Mouse (Mus musculus) limb, embryonic 11.5 days (tissue): ENCODE results near the gene Baz1b. TPM values are rescaled to one million over a fixed set of nuclear protein-coding genes. Genes with fewer than 3 reads are reported as not detected.

Experiments used
- ATAC-seq: fragments of 200-750 bp; cut with Nextera tagmentation; 2 replicates; pipeline ENCODE4 v1.8.0; 2017; ENCODE audit warnings: low read depth; ENCODE audit not compliant: insufficient number of reproducible peaks, low FRiP score, low TSS enrichment
- DNase-seq: peaks from one replicate; pipeline ENCODE4 v3.0.0-alpha.2; 2015; ENCODE audit warnings: low spot score
- H3K27ac ChIP-seq: fragments of 300-500 bp; sonication (generic); replicated peaks from 2 replicates; pipeline ENCODE4 v1.5.1; 2014; ENCODE audit warnings: low read depth, mild to moderate bottlenecking, low read length
- H3K27me3 ChIP-seq: fragments of 300-500 bp; sonication (generic); 2 replicates; pipeline ENCODE4 v1.6.1; 2014; ENCODE audit warnings: mild to moderate bottlenecking, low read length, mixed read lengths; ENCODE audit not compliant: control insufficient read depth, insufficient read depth
- H3K36me3 ChIP-seq: fragments of 300-500 bp; sonication (generic); 2 replicates; pipeline ENCODE4 v1.6.1; 2014; ENCODE audit warnings: mild to moderate bottlenecking, low read length, moderate library complexity, mixed read lengths; ENCODE audit not compliant: control insufficient read depth, insufficient read depth
- H3K4me1 ChIP-seq: fragments of 300-500 bp; sonication (generic); 2 replicates; pipeline ENCODE4 v1.6.1; 2014; ENCODE audit warnings: low read length, mixed read lengths; ENCODE audit not compliant: control insufficient read depth, insufficient read depth
- H3K4me2 ChIP-seq: fragments of 300-500 bp; sonication (generic); 2 replicates; pipeline ENCODE4 v1.6.1; 2014; ENCODE audit warnings: low read depth, mild to moderate bottlenecking, moderate library complexity; ENCODE audit not compliant: severe bottlenecking
- H3K4me3 ChIP-seq: fragments of 300-500 bp; sonication (generic); 2 replicates; pipeline ENCODE4 v1.5.1; 2014; ENCODE audit warnings: low read depth, low read length
- H3K9ac ChIP-seq: fragments of 300-500 bp; sonication (generic); 2 replicates; pipeline ENCODE4 v1.6.1; 2014; ENCODE audit warnings: mild to moderate bottlenecking, low read length
- H3K9me3 ChIP-seq: fragments of 300-500 bp; sonication (generic); 2 replicates; pipeline ENCODE4 v1.6.1; 2016; ENCODE audit warnings: low read length; ENCODE audit not compliant: control insufficient read depth
- WGBS: fragments of 180-500 bp; shearing (Covaris S2); extraction: QIAGEN DNeasy Blood & Tissue Kit; methylation state at CpG from one replicate; pipeline ENCODE4 v1.1.7; 2014; 5-methylcytosine and 5-hydroxymethylcytosine counted together
- polyA plus RNA-seq: library from polyadenylated mRNA; unstranded; fragments of >200 nt; fragmentation: Nextera tagmentation; extraction: Ambion mirVana; gene quantifications from 2 replicates; pipeline ENCODE4 v1.2.1, GENCODE M21; 2014

Gene Baz1b
- polyA plus RNA-seq, 1 experiment from 2014 or later = 71.5 TPM

DNA sequence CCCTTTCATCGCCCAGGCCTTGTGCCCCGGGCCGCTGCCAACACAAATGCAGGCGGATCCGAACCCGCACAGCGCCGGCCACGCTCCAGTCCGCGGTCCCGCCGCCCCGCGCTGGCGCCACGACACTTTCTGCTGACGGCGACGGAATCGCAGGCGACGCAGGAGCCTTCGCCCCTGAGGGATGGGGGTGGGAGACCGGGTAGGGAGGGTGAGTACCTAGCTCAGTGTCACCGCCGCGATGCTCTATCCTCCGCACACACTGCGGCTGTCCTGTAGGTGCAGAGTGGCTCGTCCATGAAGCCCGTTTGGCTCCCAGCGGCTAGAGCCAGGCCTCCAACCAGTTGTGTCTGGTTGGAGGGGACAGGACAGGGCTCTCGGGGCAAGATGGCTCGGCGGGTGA lies 89.5 kb downstream of the Baz1b start:
- peak; percentile 45 for DNase-seq
- H3K4me2 ChIP-seq = peak overlapping the region; percentile 48
- no peaks in the 10 kb centered on the region for H3K9me3 ChIP-seq
- ATAC-seq = no peak
- H3K27me3 ChIP-seq = no peaks in the 10 kb centered on the region; the same call in 1 of the 2 replicates
- 0 out of 2 replicates have a peak overlapping the region, but pooled peaks have one; percentile 22 for H3K27ac ChIP-seq
- peaks cover 16% of the 10 kb centered on the region for H3K4me1 ChIP-seq
- 2% methylated on average over 36 of the region's 36 CpGs for WGBS
- peak overlapping the region; percentile 52 for H3K9ac ChIP-seq
- H3K36me3 ChIP-seq = no peaks in the 10 kb centered on the region
- H3K4me3 ChIP-seq = peak overlapping the region; percentile 21

DNA sequence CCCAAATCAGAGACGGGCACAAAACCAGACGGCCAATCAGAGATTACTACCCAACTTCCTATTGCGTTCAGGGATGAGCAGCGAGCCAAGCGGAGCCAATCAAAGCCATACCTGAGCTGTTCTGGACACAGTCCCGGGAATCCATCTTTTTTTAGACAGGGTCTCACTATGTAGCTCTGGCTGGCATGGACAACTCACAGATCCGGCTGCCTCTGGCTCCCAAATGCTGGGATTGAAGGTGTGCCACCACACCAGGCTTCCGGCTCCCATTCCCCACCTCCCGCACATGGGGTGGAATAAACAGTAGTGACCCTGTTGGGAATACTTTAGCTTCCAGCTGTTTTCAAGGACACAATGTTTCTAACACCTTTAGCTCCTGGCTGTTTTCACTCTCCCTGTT lies 93.2 kb downstream of the Baz1b start:
- no peaks in the 10 kb centered on the region for H3K9me3 ChIP-seq
- no peak overlapping the region for H3K4me2 ChIP-seq
- H3K27ac ChIP-seq = no peak overlapping the region
- no peaks in the 10 kb centered on the region for H3K36me3 ChIP-seq
- ATAC-seq = no peak
- H3K4me1 ChIP-seq = peaks cover 10% of the 10 kb centered on the region
- 73% methylated on average over 9 of the region's 9 CpGs for WGBS
- H3K9ac ChIP-seq = no peak overlapping the region
- H3K27me3 ChIP-seq = no peaks in the 10 kb centered on the region; the same call in 1 of the 2 replicates
- DNase-seq = no peak
- no peak overlapping the region for H3K4me3 ChIP-seq

DNA sequence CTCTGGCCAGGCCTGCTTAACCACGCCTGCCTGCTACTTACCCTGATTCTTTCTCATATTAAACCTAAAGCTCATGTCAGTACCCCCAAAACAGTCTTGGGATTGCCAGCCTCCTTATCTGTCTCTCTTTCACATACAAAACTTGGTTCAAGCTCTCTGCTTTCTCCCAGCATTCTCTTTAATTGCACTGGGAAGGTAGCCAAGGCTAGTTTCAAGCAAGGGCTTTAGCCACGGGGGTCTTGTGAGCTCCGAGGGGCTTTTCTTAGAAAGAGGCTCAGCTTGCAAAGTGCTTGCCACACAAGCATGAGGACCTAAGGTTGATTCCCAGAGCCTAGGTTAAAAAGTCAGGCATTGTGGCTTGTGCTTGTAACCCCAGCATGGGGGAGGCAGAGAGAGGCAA lies 98.1 kb downstream of the Baz1b start:
- no peak for ATAC-seq
- Histone ChIP-seq H3K27me3 (no peaks in the 10 kb centered on the region), H3K9ac (no peak overlapping the region), H3K4me3 (no peak overlapping the region), H3K36me3 (no peaks in the 10 kb centered on the region), H3K9me3 (no peaks in the 10 kb centered on the region), H3K4me1 (peaks cover under 1% of the 10 kb centered on the region; the same call in 1 of the 2 replicates), H3K4me2 (no peak overlapping the region), H3K27ac (no peak overlapping the region)
- 78% methylated on average over 3 of the region's 3 CpGs for WGBS
- DNase-seq = no peak

GRCm38 (mm10) chr5:135286185-135286584 lies 99.1 kb downstream of the Baz1b start:
- Histone ChIP-seq H3K4me2 (no peak overlapping the region), H3K4me1 (peaks cover 7% of the 10 kb centered on the region), H3K9ac (no peak overlapping the region), H3K27me3 (no peaks in the 10 kb centered on the region), H3K4me3 (no peak overlapping the region), H3K36me3 (no peaks in the 10 kb centered on the region), H3K27ac (no peak overlapping the region), H3K9me3 (no peaks in the 10 kb centered on the region)
- ATAC-seq (no peak), DNase-seq (peak; percentile 87)
- 1% methylated on average over 6 of the region's 6 CpGs for WGBS

DNA sequence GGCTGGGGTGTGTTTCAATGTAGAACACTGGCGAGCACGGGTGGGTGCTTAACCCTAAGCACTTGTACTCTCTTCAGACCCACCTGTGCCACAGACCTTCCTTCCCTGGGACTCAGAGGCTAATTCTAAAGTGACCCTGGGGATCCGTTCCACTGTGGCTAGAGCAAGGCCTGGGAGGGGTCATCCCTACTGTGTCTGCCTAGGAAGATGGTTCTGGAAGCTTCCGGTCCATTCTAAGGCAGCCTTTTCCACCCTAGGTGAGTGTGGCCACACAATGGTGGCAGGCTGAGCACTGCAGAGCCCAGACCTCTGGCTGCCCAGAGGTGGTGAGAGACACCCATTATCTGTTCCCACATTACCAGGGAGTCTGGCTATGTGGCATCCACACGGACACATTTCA lies 99.9 kb downstream of the Baz1b start:
- Histone ChIP-seq H3K4me3 (no peak overlapping the region), H3K27me3 (no peaks in the 10 kb centered on the region), H3K4me1 (peaks cover 10% of the 10 kb centered on the region), H3K27ac (no peak overlapping the region), H3K9me3 (no peaks in the 10 kb centered on the region), H3K36me3 (no peaks in the 10 kb centered on the region), H3K9ac (no peak overlapping the region), H3K4me2 (no peak overlapping the region)
- 78% methylated on average over 5 of the region's 5 CpGs for WGBS
- no peak for DNase-seq
- ATAC-seq = no peak

DNA sequence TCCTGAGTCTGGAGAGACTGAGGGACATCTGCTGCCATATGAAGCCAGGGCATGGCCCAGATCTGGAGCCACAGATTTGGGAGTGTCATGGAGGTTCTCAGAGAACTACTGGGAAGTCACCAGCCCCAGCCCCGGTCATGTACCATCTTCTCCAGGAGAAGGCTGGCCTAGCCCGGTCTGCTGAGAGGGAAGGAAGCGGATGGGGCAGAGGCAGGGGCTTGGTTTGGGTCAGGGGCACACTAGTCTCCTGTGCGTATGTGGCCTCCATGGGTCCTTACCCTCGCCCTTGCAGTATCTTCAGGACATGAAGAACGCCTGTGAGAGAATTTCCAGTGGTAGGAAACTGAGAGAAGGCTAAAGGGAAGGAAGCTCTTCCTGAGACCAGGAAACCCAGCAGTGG lies 103.6 kb downstream of the Baz1b start:
- no peak overlapping the region for H3K9ac ChIP-seq
- DNase-seq (no peak), ATAC-seq (no peak)
- H3K4me2 ChIP-seq = no peak overlapping the region
- no peaks in the 10 kb centered on the region for H3K27me3 ChIP-seq
- H3K9me3 ChIP-seq = no peaks in the 10 kb centered on the region
- 86% methylated on average over 6 of the region's 6 CpGs for WGBS
- no peak overlapping the region for H3K4me3 ChIP-seq
- no peaks in the 10 kb centered on the region for H3K36me3 ChIP-seq
- no peak overlapping the region for H3K27ac ChIP-seq
- H3K4me1 ChIP-seq = peaks cover 10% of the 10 kb centered on the region

- no peaks in the 10 kb centered on the region for H3K27me3 ChIP-seq
- no peaks in the 10 kb centered on the region for H3K9me3 ChIP-seq
- no peak overlapping the region for H3K9ac ChIP-seq
- WGBS = 31% methylated on average over 4 of the region's 4 CpGs
- no peaks in the 10 kb centered on the region for H3K36me3 ChIP-seq
- DNase-seq (peak; percentile 47), ATAC-seq (peak; percentile 66; the same call in 1 of the 2 replicates)
- H3K4me2 ChIP-seq = no peak overlapping the region
- H3K4me1 ChIP-seq = peaks cover 10% of the 10 kb centered on the region
- H3K4me3 ChIP-seq = no peak overlapping the region
- no peak overlapping the region for H3K27ac ChIP-seq
These were observed 104.1 kb downstream of the Baz1b start for GRCm38 (mm10) chr5:135291193-135291592.

DNA sequence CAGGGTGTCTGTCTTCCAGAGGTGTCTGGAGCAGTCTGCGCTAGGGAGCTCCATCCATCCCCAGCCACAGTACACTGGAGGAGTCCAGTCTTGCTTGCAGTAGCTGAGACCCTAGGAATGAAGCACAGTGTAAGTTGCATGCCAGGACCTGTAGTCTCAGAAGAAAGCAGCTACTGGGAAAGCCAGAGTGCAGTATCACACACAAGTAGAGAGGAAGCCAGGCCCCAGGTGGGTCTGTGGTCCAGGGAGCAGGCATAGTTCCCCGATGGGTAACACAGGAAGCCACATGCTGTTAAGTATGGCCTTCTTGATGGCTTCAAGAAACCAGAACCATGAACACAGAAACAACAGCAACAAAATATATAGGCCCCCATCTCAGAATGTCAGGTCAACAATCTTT lies 104.9 kb downstream of the Baz1b start:
- no peak overlapping the region; the same call in 1 of the 2 replicates for H3K4me2 ChIP-seq
- H3K4me3 ChIP-seq = no peak overlapping the region
- no peaks in the 10 kb centered on the region for H3K27me3 ChIP-seq
- no peaks in the 10 kb centered on the region for H3K36me3 ChIP-seq
- 82% methylated on average over 2 of the region's 2 CpGs for WGBS
- DNase-seq = no peak
- H3K4me1 ChIP-seq = peaks cover 10% of the 10 kb centered on the region
- no peak for ATAC-seq
- no peak overlapping the region for H3K9ac ChIP-seq
- H3K9me3 ChIP-seq = no peaks in the 10 kb centered on the region
- 0 out of 2 replicates have a peak overlapping the region, but pooled peaks have one; percentile 12 for H3K27ac ChIP-seq
